14 mouse cellular contexts compared by ENCODE assay signal in genomic region chr8:12165487-12166152, GRCm38 (mm10).
DNase-seq lines count a peak whose midpoint lies in the region; ATAC-seq and TF ChIP-seq lines count a peak whose summit lies in the region.
"Had no signal": no experiment of that assay in that cellular context is flagged by ENCODE, and none has a peak within 500 bp of the region (broad histone marks: within the 10 kb centered on the region; RNA-seq: fewer than 3 reads in every experiment).

No protein-coding gene starts in this region.

- H3K9me3 ChIP-seq in forebrain, postnatal 0 days (ENCODE audit: low read length): no peaks in the 10 kb centered on the region
- no peaks in the 10 kb centered on the region for H3K9me3 ChIP-seq in limb, embryonic 11.5 days (ENCODE audit: control insufficient read depth, low read length)
- no peaks in the 10 kb centered on the region for H3K9me3 ChIP-seq in neural tube, embryonic 15.5 days (replicated peaks)
- H3K9me3 ChIP-seq: embryonic facial prominence, embryonic 12.5 days; limb, embryonic 15.5 days had no signal

- H3K4me1 ChIP-seq in forebrain, postnatal 0 days (ENCODE audit: insufficient read depth): peaks cover 22% of the 10 kb centered on the region
- 0 out of 2 replicates have a peak, but pooled peaks cover 7% of the 10 kb centered on the region for H3K4me1 ChIP-seq in limb, embryonic 11.5 days (ENCODE audit: control insufficient read depth, insufficient read depth, low read length)
- peaks cover 35% of the 10 kb centered on the region for H3K4me1 ChIP-seq in neural tube, embryonic 15.5 days

- intact Hi-C loops in gastrocnemius, adult 2 months (cut with DNase I): no loop called here

- peak; percentile 84 for ATAC-seq in forebrain, postnatal 0 days
- no peak for ATAC-seq in limb, embryonic 11.5 days (ENCODE audit: insufficient number of reproducible peaks, low FRiP score, low TSS enrichment, low read depth)
- ATAC-seq in neural tube, embryonic 15.5 days (ENCODE audit: low FRiP score): peak; percentile 56; the same call in 1 of the 2 replicates

- peak overlapping the region; percentile 37 for H3K4me2 ChIP-seq in forebrain, postnatal 0 days (ENCODE audit: low read depth)
- H3K4me2 ChIP-seq in limb, embryonic 11.5 days (ENCODE audit: low read depth, severe bottlenecking): no peak overlapping the region
- H3K4me2 ChIP-seq in neural tube, embryonic 15.5 days: peak overlapping the region; percentile 38
- H3K4me2 ChIP-seq: embryonic facial prominence, embryonic 12.5 days; limb, embryonic 15.5 days had no signal

- H3K9ac ChIP-seq in forebrain, postnatal 0 days: peak overlapping the region; percentile 39; the same call in 1 of the 2 replicates
- H3K9ac ChIP-seq in limb, embryonic 11.5 days (ENCODE audit: low read length): 0 out of 2 replicates have a peak overlapping the region, but pooled peaks have one; percentile 13
- H3K9ac ChIP-seq in neural tube, embryonic 15.5 days (replicated peaks): no peak overlapping the region; the same call in 1 of the 2 replicates
- H3K9ac ChIP-seq: embryonic facial prominence, embryonic 12.5 days; limb, embryonic 15.5 days had no signal

- no peaks in the 10 kb centered on the region for H3K27me3 ChIP-seq in forebrain, postnatal 0 days (ENCODE audit: insufficient read depth, low read length)
- 0 out of 2 replicates have a peak, but pooled peaks cover 4% of the 10 kb centered on the region for H3K27me3 ChIP-seq in limb, embryonic 11.5 days (ENCODE audit: control insufficient read depth, insufficient read depth, low read length)
- peaks cover 29% of the 10 kb centered on the region for H3K27me3 ChIP-seq in neural tube, embryonic 15.5 days (replicated peaks)

- DNase-seq in layer of hippocampus, adult 8-10 months (ENCODE audit: low spot score in 2 of 2): peak; percentile 24 to 25
- DNase-seq in layer of hippocampus, adult 9-10 months (ENCODE audit: low spot score): no peak
- DNase-seq in forebrain, postnatal 0 days: peak; percentile 73
- DNase-seq in limb, embryonic 11.5 days (ENCODE audit: low spot score): peak; percentile 30
- no peak for DNase-seq in urinary bladder, postnatal 10 days (ENCODE audit: low spot score)
- DNase-seq in cerebellum, adult 11-12 months: no peak
- no peak for DNase-seq in gastrocnemius, adult 2 months
- DNase-seq: gastrocnemius, postnatal 14 days; heart, postnatal 10 days; kidney, postnatal 14 days had no signal

- TF ChIP-seq CTCF in forebrain, postnatal 0 days (IDR thresholded peaks at IDR 0.05; ENCODE audit: low read depth): no peak
- no peak for TF ChIP-seq CTCF in gastrocnemius, adult 2 months (IDR thresholded peaks at IDR 0.05)

- peak overlapping the region; percentile 82 for H3K27ac ChIP-seq in forebrain, postnatal 0 days (ENCODE audit: low read depth, low read length)
- no peak overlapping the region for H3K27ac ChIP-seq in limb, embryonic 11.5 days (replicated peaks; ENCODE audit: low read depth, low read length)
- peak overlapping the region; percentile 58 for H3K27ac ChIP-seq in neural tube, embryonic 15.5 days (replicated peaks)
- no peak overlapping the region for H3K27ac ChIP-seq in gastrocnemius, adult 2 months
- H3K27ac ChIP-seq: embryonic facial prominence, embryonic 12.5 days; limb, embryonic 15.5 days; macrophage had no signal

- WGBS in forebrain, postnatal 0 days: 7% methylated on average over 23 of the region's 23 CpGs
- WGBS in limb, embryonic 11.5 days: 72% methylated on average over 23 of the region's 23 CpGs
- WGBS in neural tube, embryonic 15.5 days: 12% methylated on average over 23 of the region's 23 CpGs

- no peak overlapping the region for H3K4me3 ChIP-seq in forebrain, postnatal 0 days (ENCODE audit: low read depth, low read length)
- H3K4me3 ChIP-seq in limb, embryonic 11.5 days (ENCODE audit: low read depth, low read length): no peak overlapping the region
- H3K4me3 ChIP-seq in neural tube, embryonic 15.5 days (replicated peaks): 0 out of 2 replicates have a peak overlapping the region, but pooled peaks have one; percentile 3
- no peak overlapping the region for H3K4me3 ChIP-seq in gastrocnemius, adult 2 months
- H3K4me3 ChIP-seq: embryonic facial prominence, embryonic 12.5 days; limb, embryonic 15.5 days had no signal

- no peaks in the 10 kb centered on the region for H3K36me3 ChIP-seq in forebrain, postnatal 0 days (ENCODE audit: insufficient read depth)
- no peaks in the 10 kb centered on the region for H3K36me3 ChIP-seq in limb, embryonic 11.5 days (ENCODE audit: control insufficient read depth, insufficient read depth, low read length)
- H3K36me3 ChIP-seq in neural tube, embryonic 15.5 days: no peaks in the 10 kb centered on the region
- H3K36me3 ChIP-seq: embryonic facial prominence, embryonic 12.5 days; limb, embryonic 15.5 days had no signal

Comparison
In these comparisons a context has a peak if more than half of its experiments do, and no peak if none do; other contexts are left out.
1. DNase-seq: peak in layer of hippocampus, adult 8-10 months (2 of 2), forebrain, postnatal 0 days (single experiment) and limb, embryonic 11.5 days (single experiment); none in layer of hippocampus, adult 9-10 months (single experiment), urinary bladder, postnatal 10 days (single experiment), cerebellum, adult 11-12 months (single experiment) and gastrocnemius, adult 2 months (single experiment).
2. H3K27ac ChIP-seq: peak in forebrain, postnatal 0 days (single experiment) and neural tube, embryonic 15.5 days (single experiment); none in limb, embryonic 11.5 days (single experiment) and gastrocnemius, adult 2 months (single experiment).